16 mouse cellular contexts compared by ENCODE assay signal in the genomic region with DNA sequence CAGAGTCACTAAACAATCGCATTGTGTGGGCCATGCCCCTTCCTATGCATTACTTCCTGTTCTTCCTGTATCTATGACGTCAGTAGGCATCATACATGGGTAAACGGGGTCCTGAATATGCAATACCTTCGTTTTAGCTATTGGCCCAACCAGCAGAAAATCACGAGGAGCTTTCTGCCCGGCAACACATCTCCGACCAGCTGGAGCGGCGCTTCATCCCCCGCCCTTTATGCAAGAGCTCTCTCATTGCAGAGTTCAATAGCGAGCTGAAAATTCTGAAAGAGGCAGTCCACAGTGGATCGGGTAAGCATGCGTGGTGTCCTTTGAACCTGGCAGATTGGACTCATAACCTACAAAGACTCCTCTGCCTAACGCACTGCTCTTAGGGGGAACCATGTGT.
"Had no signal": no experiment of that assay in that cellular context is flagged by ENCODE, and none has a peak within 500 bp of the region (broad histone marks: within the 10 kb centered on the region; RNA-seq: fewer than 3 reads in every experiment).

No protein-coding gene starts in this region.

- H3K36me3 ChIP-seq: midbrain, embryonic 10.5 days; midbrain, embryonic 12.5 days; neural tube, embryonic 13.5 days; neural tube, embryonic 15.5 days; stomach, embryonic 15.5 days had no signal

- H3K4me3 ChIP-seq: midbrain, embryonic 10.5 days; midbrain, embryonic 12.5 days; myocyte; neural tube, embryonic 13.5 days; neural tube, embryonic 15.5 days; stomach, embryonic 15.5 days had no signal

- H3K9ac ChIP-seq: liver, embryonic 14.5 days; lung, embryonic 14.5 days; midbrain, embryonic 12.5 days; neural tube, embryonic 13.5 days; neural tube, embryonic 15.5 days; stomach, embryonic 15.5 days had no signal

- H3K4me1 ChIP-seq: midbrain, embryonic 10.5 days; midbrain, embryonic 12.5 days; neural tube, embryonic 13.5 days; neural tube, embryonic 15.5 days; stomach, embryonic 15.5 days had no signal

- ATAC-seq: midbrain, embryonic 16.5 days had no signal

- H3K27ac ChIP-seq: liver, embryonic 14.5 days; midbrain, embryonic 10.5 days; midbrain, embryonic 12.5 days; neural tube, embryonic 13.5 days; neural tube, embryonic 15.5 days; stomach, embryonic 15.5 days; stomach, postnatal 0 days had no signal

- DNase-seq: lung, adult 18-20 months; lung, embryonic 14.5 days; lung, postnatal 10 days; lung, postnatal 4 days; right cerebral cortex, postnatal 14 days; thymus, adult 2 months; thymus, postnatal 25 days had no signal

- H3K9me3 ChIP-seq: midbrain, embryonic 10.5 days; midbrain, embryonic 12.5 days; neural tube, embryonic 13.5 days; neural tube, embryonic 15.5 days; stomach, embryonic 15.5 days had no signal

- H3K27me3 ChIP-seq: midbrain, embryonic 12.5 days; neural tube, embryonic 13.5 days; neural tube, embryonic 15.5 days; stomach, embryonic 15.5 days had no signal

- H3K4me2 ChIP-seq: lung, embryonic 14.5 days; midbrain, embryonic 12.5 days; neural tube, embryonic 13.5 days; neural tube, embryonic 15.5 days; stomach, embryonic 15.5 days had no signal
